Mouse (Mus musculus): Measurements from ENCODE around the gene Gm1113.

- TF ChIP-seq CTCF (IDR thresholded peaks at IDR 0.05; ENCODE audit: extremely low read depth, insufficient read depth, insufficient read length, insufficient replicate concordance) (no peak), POLR2A (IDR thresholded peaks at IDR 0.05; ENCODE audit: low read depth, low read length) (peak; percentile 33; the same call in 1 of the 2 replicates)
Observed at GRCm38 (mm10) chr9:35546745-35547144, 28.7 kb upstream of the Gm1113 start.
